Mouse (Mus musculus) 3T3-L1 (cell line): ENCODE measurements around the gene Rfx5.

Source experiments
- DNase-seq: peaks from one replicate; pipeline ENCODE4 v3.0.0-alpha.2; 2015; ENCODE audit warnings: low read depth, low spot score

Gene Rfx5

DNA sequence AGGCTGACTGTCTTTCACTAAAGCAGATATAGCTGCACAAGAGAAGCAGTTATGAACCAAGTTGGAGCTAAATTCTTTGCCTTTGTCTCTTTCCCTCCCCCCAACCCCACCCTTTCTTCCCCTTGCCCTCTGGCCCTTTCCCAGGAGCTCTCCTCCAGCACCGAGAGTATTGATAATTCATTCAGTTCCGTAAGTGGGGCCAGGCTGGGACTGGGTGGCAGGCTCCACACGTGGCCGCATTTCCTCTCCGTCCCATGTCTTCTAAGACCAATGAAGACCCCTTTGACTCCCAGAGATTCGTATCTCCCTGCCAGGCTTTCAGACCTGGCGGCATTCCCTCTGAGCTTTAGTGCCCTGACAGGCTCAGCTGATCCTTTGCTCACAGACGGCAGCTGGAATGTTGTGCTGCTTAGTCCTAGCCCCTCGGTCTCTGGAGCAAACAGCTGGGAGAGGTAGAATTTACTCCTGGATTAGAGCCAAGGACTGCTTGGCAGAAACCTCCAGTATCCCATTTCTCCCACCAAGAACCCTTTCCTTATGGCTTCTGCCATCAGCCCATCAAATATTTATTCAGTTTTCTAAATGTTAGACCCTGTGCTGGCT, 35.4 kb downstream of the Rfx5 start:
- DNase-seq, result peak; percentile 44

DNA sequence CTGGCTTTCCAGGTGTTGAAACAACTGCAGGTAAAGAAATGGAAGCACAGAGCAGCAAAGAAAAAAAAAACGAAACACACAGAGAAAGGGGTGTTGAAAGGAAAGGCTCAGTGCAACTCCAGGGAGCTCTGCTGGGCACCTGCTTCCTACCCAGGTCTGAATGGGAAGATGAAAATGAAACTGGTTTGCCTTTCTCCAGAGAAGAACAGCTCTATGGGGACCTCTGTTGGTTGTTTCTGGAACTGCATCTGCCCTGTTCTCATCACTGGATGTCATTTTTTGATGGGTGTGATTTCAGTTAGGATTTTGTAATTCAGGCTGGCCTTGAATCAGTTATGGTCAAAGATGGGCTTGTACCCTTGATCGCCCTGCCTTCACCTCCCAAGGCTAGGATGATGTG, 43.1 kb downstream of the Rfx5 start:
- DNase-seq, result peak; percentile 94

GRCm38 (mm10) chr3:95002569-95002968, 48.7 kb downstream of the Rfx5 start:
- DNase-seq, result no peak

- no peak for DNase-seq
Observed at GRCm38 (mm10) chr3:95003273-95003672, 49.4 kb downstream of the Rfx5 start.

- no peak for DNase-seq
Observed at GRCm38 (mm10) chr3:95005651-95006050, 51.8 kb downstream of the Rfx5 start.

GRCm38 (mm10) chr3:95007706-95008105, 53.8 kb downstream of the Rfx5 start:
- DNase-seq, result no peak

GRCm38 (mm10) chr3:95010396-95010795, 56.5 kb downstream of the Rfx5 start:
- no peak for DNase-seq
